Mouse (Mus musculus) monocyte, adult 2 months (primary cell): ENCODE results near the gene Cnksr3.

Experiments
- DNase-seq, 2 experiments: peaks; one replicate each; pipeline ENCODE4 v3.0.0; 2022; ENCODE audit warnings: low spot score in 2 of 2, low read depth in 1 of 2

Gene Cnksr3

GRCm38 (mm10) chr10:7196668-7197400 lies 15.2 kb downstream of the Cnksr3 start:
- no peak for DNase-seq

- DNase-seq: no peak
These were observed 16.1 kb downstream of the Cnksr3 start for GRCm38 (mm10) chr10:7195927-7196326.

DNA sequence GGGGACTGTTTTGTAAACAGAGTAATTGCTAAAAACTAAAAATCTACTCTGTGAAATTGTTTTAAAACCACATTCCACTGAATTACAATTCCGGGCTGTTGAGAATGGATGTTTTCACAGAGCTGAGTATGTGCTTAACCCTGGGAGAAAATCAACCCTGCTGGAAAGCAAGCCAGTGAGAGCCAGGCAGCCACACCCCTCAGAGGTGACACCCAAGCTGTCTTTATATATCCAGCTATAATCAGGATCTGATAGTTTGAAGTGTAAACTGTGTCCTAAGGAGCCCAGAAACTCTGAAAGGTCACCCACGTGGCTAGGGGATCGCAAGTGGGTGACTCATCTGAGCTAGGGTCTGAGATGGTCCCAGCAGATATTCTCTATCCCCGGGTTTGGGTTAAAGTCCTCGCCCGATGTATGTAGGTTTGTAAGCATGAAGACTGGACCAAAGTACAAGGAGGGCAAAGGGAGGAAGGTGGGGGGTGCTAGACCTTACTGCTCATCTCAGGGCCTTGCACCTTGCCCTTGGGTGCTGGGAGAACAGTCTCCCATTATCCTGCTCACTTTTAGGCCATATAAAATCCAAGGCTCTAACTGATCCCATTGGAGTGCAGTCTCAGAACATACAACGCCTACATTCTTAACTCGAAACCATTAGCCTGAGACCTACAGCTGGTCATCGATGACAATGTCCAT lies 20.2 kb downstream of the Cnksr3 start:
- DNase-seq: no peak

GRCm38 (mm10) chr10:7189194-7189593 lies 22.8 kb downstream of the Cnksr3 start:
- DNase-seq: no peak

DNA sequence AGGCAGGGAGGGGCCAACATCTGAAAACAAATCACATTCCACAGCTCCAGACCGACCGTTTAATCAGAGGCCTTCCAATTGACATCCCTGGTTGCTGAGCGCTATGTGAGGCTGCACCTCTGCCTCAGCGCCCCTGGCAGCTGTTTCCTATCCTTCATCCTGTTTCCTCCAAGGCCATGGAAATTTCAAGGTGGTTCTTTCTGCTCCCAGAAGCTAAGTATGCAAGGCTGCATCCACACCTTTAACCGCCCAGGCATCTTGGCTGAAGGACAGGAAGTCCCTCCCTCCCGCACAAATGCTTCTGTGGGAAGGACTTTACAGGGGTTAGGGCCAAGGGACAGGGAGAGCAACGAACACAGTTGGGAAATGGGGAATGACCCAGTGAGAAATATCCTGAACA lies 24.2 kb downstream of the Cnksr3 start:
- DNase-seq: no peak

GRCm38 (mm10) chr10:7186992-7187391 lies 25.0 kb downstream of the Cnksr3 start:
- DNase-seq: no peak

DNA sequence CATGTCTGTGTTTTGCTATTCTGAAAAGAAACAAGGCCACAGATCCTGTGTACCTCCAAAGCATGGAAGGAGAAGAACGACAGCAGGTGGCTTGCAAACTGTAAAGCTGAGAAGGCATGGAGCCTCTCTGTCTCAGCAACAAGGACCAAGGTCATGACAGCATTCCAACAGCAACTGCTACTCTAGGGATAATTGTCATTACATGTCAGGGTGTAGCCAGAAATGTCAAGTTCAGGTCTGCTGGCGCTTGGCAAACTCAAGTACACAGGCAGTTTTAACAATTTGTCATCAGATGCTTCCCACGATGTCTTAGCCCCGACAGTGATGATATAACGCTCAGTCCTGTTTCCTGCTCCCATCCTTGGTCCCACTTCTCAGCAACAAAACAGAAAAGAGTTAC lies 26.0 kb downstream of the Cnksr3 start:
- no peak for DNase-seq

DNA sequence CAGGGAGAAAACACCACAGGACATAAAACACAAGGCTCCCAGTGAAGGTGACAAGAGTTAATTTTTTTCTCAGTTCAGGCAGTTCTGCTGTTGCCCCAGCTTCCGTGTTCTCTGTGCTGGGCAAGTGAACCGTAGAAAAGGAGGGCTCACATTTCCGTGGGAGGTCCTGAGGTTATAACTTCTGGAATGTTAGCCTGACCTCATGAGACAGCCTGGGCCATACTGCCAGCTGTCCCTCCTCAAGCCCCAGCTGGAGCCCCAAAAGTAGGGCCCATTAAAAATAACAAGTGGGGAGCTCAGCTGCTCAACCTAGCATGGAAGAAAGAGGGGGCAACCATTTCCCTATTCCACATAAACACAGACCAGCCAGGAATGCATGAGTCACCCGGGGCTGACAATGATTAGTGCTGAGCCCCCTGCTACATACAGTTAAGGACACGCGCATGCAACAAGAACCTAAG lies 28.8 kb downstream of the Cnksr3 start:
- no peak for DNase-seq

DNA sequence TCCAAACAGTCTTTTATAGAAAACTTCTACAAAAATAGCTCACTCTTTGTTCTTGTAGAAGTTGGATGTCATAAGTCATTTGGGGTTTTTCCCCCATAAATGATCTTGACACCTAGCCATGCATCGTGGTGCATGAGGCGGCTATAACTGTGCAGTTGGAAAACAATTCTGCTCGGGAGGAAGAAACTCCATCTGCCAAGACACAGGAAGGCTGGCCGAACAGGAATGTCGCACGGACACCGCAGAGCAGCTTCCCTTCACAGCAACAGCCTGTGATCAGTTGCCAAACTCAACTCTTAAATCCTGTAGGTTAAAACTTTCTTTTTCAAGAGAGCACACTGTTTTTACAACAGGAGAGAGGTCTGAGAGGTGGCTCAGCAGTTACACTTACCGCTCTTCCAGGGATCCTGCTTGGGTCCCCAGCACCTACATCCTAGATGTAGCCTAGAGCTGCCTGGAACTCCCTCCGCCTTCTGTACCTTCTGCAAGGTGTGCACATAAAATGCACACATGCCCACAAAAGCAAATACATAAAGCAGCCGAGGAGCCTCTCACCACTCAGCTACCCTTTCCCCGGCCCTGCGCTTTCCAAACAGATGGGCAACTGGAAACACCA lies 29.4 kb downstream of the Cnksr3 start:
- DNase-seq: no peak

DNA sequence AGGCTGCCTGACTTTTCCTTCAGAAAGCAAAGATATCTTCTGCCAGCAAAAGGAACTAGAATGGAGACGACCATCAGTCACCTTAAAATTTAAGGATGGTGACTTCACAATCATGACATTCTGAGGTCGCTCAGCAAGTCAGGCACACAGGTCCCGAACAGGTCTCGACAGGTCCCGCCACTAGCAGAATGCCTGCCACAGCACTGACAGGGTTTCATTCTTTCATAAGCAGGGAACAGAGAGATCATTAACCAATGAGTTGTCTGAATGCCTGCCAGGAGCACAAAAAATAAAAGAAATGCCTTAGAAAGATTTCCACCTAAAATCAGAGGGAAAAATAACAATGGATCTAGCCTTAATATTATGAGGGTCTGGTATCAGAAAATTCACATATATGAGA lies 31.7 kb downstream of the Cnksr3 start:
- DNase-seq: no peak

- no peak for DNase-seq
These were observed 33.5 kb downstream of the Cnksr3 start for GRCm38 (mm10) chr10:7178571-7178970.

- DNase-seq: no peak
These were observed 35.7 kb downstream of the Cnksr3 start for GRCm38 (mm10) chr10:7176205-7176910.

GRCm38 (mm10) chr10:7174480-7174879 lies 37.6 kb downstream of the Cnksr3 start:
- no peak for DNase-seq

DNA sequence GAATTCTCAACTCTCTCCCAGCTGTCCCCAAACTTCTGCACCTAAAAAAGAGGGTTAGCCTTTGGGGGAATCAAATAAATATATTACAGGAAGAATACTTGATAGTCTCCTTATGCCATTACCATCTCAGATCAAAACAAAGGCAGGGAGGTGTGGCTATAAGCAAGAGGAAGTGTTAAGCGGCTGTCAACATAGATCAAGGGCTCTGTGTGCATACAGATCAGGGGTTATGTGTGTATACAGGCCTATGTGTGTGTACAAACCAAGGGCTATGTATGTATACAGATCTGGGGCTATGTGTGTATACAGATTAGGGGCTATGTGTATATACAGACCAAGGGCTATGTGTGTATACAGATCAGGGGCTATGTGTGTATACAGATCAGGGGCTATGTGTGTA lies 38.9 kb downstream of the Cnksr3 start:
- no peak for DNase-seq

GRCm38 (mm10) chr10:7170434-7170833 lies 41.6 kb downstream of the Cnksr3 start:
- DNase-seq: no peak

GRCm38 (mm10) chr10:7163031-7163430 lies 49.0 kb downstream of the Cnksr3 start:
- no peak for DNase-seq

- DNase-seq: no peak
These were observed 53.0 kb downstream of the Cnksr3 start for GRCm38 (mm10) chr10:7159061-7159511.

- no peak for DNase-seq
These were observed 53.6 kb downstream of the Cnksr3 start for GRCm38 (mm10) chr10:7158285-7159060.

GRCm38 (mm10) chr10:7154877-7155276 lies 57.2 kb downstream of the Cnksr3 start:
- DNase-seq: no peak

DNA sequence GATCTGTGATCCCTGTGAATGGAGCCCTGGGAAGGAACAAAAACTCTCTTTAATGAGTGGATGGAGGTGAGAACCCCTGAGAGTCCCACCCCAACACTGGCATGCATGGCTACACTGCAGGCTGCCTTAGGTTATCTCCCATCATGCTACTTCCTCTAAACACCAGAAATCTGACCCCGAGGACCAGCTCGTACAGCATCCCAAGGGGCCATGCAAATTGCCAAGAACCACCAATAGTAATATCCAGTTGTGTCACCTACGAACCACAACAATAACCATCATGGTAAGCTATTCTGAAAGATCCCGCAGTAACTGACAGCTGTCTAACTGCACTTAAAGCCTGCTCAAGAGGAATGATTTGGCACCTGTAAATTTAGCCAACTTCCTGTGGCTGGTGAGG lies 59.1 kb downstream of the Cnksr3 start:
- no peak for DNase-seq
